Mouse (Mus musculus): ENCODE measurements at regions not wholly inside any gene's neighbourhood (a gene's known extent, or its start where the extent isn't known, plus 50 kb on each side); places are given as distances from the start of the nearest gene placed in this dataset.

DNA sequence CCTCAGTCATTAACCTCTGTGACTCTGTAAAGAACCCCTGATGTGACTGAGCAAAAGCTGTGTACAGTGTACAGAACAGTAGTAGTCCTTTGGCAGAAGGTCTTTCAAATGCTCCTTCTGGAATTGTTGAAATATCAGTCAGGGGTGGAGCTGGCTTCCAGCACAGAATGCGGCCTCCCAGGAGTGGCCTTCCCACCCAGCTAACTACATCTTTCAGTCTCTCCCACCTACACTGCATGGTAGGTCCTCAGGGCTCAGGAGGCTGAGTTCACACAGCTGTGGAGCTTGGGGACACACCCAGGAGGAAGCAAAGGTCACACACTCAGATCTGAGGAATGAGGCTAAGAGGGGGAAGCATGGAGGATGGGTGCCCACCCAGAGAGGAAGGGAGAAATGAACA is 495.3 kb downstream of the Ccdc171 start:
- no peaks in the 10 kb centered on the region for H3K9me3 ChIP-seq (replicated peaks)
- peaks cover 5% of the 10 kb centered on the region for H3K4me1 ChIP-seq
- H3K36me3 ChIP-seq, result no peaks in the 10 kb centered on the region
- no peak overlapping the region for H3K27ac ChIP-seq (replicated peaks)
- no peaks in the 10 kb centered on the region for H3K27me3 ChIP-seq (ENCODE audit: low read depth, poor library complexity, severe bottlenecking)
- 68% methylated on average over 1 of the region's 1 CpGs for WGBS
- no peak for DNase-seq (ENCODE audit: low spot score)
- H3K4me3 ChIP-seq, result no peak overlapping the region

GRCm38 (mm10) chr4:84022323-84022722 is 497.0 kb downstream of the Ccdc171 start:
- Histone ChIP-seq H3K4me3 (no peak overlapping the region), H3K27me3 (ENCODE audit: low read depth, poor library complexity, severe bottlenecking) (no peaks in the 10 kb centered on the region), H3K9me3 (replicated peaks) (no peaks in the 10 kb centered on the region), H3K4me1 (peaks cover 7% of the 10 kb centered on the region), H3K27ac (replicated peaks) (no peak overlapping the region), H3K36me3 (no peaks in the 10 kb centered on the region)
- no peak for DNase-seq (ENCODE audit: low spot score)
- 90% methylated on average over 7 of the region's 7 CpGs for WGBS

- no peak overlapping the region for H3K4me3 ChIP-seq
- H3K27me3 ChIP-seq (ENCODE audit: low read depth, poor library complexity, severe bottlenecking), result peaks cover 7% of the 10 kb centered on the region
- peaks cover 16% of the 10 kb centered on the region for H3K4me1 ChIP-seq
- DNase-seq (ENCODE audit: low spot score), result no peak
- no peaks in the 10 kb centered on the region for H3K9me3 ChIP-seq (replicated peaks)
- 88% methylated on average over 8 of the region's 8 CpGs for WGBS
- no peak overlapping the region for H3K27ac ChIP-seq (replicated peaks)
- H3K36me3 ChIP-seq, result no peaks in the 10 kb centered on the region
Observed at GRCm38 (mm10) chr4:84026144-84026543, 500.8 kb downstream of the Ccdc171 start.

GRCm38 (mm10) chr4:84028120-84028519 is 502.8 kb downstream of the Ccdc171 start:
- Histone ChIP-seq H3K36me3 (no peaks in the 10 kb centered on the region), H3K9me3 (replicated peaks) (no peaks in the 10 kb centered on the region), H3K4me1 (peaks cover 30% of the 10 kb centered on the region), H3K27me3 (ENCODE audit: low read depth, poor library complexity, severe bottlenecking) (peaks cover 7% of the 10 kb centered on the region), H3K27ac (replicated peaks) (no peak overlapping the region), H3K4me3 (no peak overlapping the region)
- 33% methylated on average over 5 of the region's 5 CpGs for WGBS
- peak; percentile 30 for DNase-seq (ENCODE audit: low spot score)

DNA sequence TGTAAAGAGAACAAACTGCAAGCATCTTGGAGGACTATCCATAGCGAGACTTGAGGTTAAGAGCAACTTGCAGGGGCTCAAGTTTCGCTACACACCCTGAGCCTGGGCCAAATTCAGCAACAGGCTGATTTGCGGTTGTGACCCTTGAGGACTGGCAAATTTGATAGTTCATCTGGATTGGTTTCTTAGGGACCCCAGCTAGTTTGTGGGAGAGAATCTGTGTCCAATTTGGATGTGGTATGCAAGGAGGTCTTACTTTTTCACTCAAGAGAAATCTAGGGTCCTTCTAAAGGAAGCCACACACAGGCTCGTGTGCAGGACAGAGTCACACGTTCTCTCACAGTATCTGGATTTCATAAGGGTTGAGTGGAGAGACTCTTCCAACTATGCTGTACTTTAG is 505.6 kb downstream of the Ccdc171 start:
- Histone ChIP-seq H3K9me3 (replicated peaks) (no peaks in the 10 kb centered on the region), H3K4me1 (peaks cover 32% of the 10 kb centered on the region), H3K36me3 (no peaks in the 10 kb centered on the region), H3K4me3 (no peak overlapping the region), H3K27ac (replicated peaks) (no peak overlapping the region), H3K27me3 (ENCODE audit: low read depth, poor library complexity, severe bottlenecking) (peaks cover 7% of the 10 kb centered on the region)
- 91% methylated on average over 5 of the region's 5 CpGs for WGBS
- no peak for DNase-seq (ENCODE audit: low spot score)

DNA sequence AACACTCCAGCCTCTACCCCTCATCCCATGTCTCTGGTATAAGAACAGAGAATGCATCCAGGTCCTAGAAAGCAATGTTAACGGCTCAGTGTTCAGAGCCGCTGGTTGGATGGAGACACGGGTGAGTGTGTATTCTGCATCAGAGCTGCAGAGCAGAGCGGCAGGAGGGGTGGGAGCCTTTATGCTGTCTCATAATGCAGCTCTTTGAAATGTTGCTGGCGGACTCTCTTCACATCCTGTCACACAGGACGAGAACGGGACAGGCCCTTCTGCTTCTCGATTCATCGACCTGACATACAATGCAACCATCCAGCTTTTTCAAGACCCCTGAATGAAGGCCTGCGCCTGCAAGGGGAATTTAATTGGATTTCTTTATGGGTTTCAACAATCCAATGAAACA is 507.2 kb downstream of the Ccdc171 start:
- peak; percentile 22 for DNase-seq (ENCODE audit: low spot score)
- H3K27ac ChIP-seq (replicated peaks), result 0 out of 2 replicates have a peak overlapping the region, but pooled peaks have one; percentile 28
- WGBS, result 59% methylated on average over 10 of the region's 10 CpGs

DNA sequence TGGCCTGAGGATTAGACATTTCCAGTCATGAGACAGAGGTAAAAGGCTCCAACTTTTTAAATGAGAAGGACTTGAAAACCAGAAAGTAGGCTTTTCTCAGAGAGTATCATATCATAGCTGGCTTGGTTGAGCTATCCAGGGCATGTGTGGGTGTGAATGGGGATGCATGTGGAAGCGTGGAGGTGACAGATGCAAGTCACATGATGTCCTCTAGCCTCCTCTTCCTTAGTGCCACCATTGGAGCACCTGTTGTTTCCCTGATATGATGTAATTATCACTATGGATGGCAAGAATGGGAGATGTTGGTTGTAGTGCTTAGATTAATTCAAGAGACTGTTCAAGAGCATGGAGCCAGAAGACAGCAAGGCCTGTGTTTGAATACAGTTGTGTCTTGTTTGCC is 510.0 kb downstream of the Ccdc171 start:
- Histone ChIP-seq H3K9me3 (replicated peaks) (no peaks in the 10 kb centered on the region), H3K4me1 (peaks cover 16% of the 10 kb centered on the region), H3K27ac (replicated peaks) (no peak overlapping the region), H3K27me3 (ENCODE audit: low read depth, poor library complexity, severe bottlenecking) (no peaks in the 10 kb centered on the region; the same call in 1 of the 2 replicates), H3K4me3 (no peak overlapping the region), H3K36me3 (no peaks in the 10 kb centered on the region)
- 94% methylated on average over 1 of the region's 1 CpGs for WGBS
- DNase-seq (ENCODE audit: low spot score), result no peak

More for the DNA sequence above, 507.2 kb downstream of the Ccdc171 start:
- H3K27me3 ChIP-seq (ENCODE audit: low read depth, poor library complexity, severe bottlenecking), result peaks cover 7% of the 10 kb centered on the region
- no peaks in the 10 kb centered on the region for H3K36me3 ChIP-seq
- peaks cover 29% of the 10 kb centered on the region for H3K4me1 ChIP-seq
- no peaks in the 10 kb centered on the region for H3K9me3 ChIP-seq (replicated peaks)
- no peak overlapping the region for H3K4me3 ChIP-seq

DNA sequence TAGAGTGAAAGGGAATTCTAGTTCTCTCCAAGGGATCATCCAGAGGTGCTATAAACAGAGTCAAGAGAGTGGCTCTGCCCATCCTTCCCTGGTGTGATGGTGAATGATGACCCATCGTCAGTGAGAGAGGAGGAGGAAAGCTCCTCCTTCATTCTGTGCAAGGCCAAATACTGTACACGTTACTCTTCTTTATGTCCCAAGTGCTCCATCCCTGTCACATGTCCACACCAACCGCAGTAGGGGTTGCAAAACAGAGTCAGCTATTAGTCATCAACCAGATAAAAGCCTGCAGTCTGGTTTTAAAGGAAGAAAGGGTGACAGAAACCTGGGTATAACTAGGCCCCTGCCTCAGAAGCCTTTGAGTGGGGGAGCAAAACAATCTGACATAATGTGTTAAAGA is 512.2 kb downstream of the Ccdc171 start:
- 90% methylated on average over 3 of the region's 3 CpGs for WGBS
- no peak for DNase-seq (ENCODE audit: low spot score)
- H3K4me3 ChIP-seq, result no peak overlapping the region

GRCm38 (mm10) chr4:84050243-84050642 is 524.9 kb downstream of the Ccdc171 start:
- H3K36me3 ChIP-seq, result no peaks in the 10 kb centered on the region
- no peak overlapping the region for H3K4me3 ChIP-seq
- no peak overlapping the region for H3K27ac ChIP-seq (replicated peaks)
- H3K4me1 ChIP-seq, result no peaks in the 10 kb centered on the region
- no peaks in the 10 kb centered on the region for H3K27me3 ChIP-seq (ENCODE audit: low read depth, poor library complexity, severe bottlenecking)
- H3K9me3 ChIP-seq (replicated peaks), result no peaks in the 10 kb centered on the region
- 97% methylated on average over 6 of the region's 6 CpGs for WGBS
- no peak for DNase-seq (ENCODE audit: low spot score)

More for the DNA sequence above, 512.2 kb downstream of the Ccdc171 start:
- Histone ChIP-seq H3K27me3 (ENCODE audit: low read depth, poor library complexity, severe bottlenecking) (no peaks in the 10 kb centered on the region), H3K4me1 (peaks cover 8% of the 10 kb centered on the region), H3K9me3 (replicated peaks) (peaks cover 4% of the 10 kb centered on the region; the same call in 1 of the 2 replicates), H3K36me3 (no peaks in the 10 kb centered on the region), H3K27ac (replicated peaks) (no peak overlapping the region)

DNA sequence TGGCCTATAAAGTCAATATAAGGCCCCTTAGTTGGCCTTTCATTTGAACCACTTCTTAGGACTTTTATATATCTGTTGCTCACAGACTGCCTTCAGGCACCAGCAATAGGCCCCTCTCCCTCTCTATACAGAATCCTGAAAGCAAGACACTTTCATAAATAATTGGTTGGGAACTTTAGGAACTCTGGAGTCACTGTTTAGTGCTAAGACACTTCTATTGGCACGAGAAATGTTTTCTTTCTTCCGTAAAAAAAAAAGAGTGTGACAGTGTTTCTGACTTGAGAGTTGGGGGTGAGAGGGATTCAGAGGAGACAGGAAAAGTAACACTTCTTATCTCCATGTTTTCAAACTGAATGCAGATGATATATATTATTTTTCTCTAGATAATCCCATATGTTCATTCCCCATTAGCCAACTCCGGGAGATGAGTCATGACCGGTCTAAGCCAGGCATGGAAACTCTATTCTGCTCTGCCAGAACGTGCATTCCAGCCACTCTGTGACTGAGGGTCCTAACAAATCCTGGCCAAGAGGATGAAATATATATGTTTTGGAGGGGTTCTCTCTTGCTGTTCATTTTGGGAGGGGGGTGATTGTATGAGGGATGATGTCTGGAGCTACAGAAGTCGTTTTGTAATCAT is 531.6 kb downstream of the Ccdc171 start:
- H3K9me3 ChIP-seq (replicated peaks), result no peaks in the 10 kb centered on the region
- 90% methylated on average over 6 of the region's 6 CpGs for WGBS
- peaks cover 10% of the 10 kb centered on the region; the same call in 1 of the 2 replicates for H3K27me3 ChIP-seq (ENCODE audit: low read depth, poor library complexity, severe bottlenecking)
- no peak overlapping the region for H3K4me3 ChIP-seq
- no peaks in the 10 kb centered on the region for H3K36me3 ChIP-seq
- no peak overlapping the region for H3K27ac ChIP-seq (replicated peaks)
- DNase-seq (ENCODE audit: low spot score), result no peak
- H3K4me1 ChIP-seq, result no peaks in the 10 kb centered on the region

DNA sequence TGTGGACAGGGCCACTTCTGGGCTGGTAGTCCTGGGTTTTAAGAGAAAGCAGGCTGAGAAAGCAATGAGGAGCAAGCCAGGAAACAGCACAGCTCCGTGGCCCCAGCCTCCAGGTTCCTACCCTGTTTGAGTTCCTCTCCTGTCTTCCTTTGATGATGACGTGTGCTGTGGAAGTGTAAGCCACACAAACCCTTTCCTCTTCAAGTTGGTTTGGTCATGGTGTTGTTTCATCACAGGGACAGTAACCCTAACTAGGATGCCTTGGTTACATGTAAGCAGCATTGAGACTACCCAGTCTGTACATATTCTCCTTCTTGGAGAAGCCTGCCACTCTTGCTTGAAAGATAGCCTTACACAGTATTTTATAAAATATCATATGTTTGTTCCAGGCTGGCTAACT is 534.8 kb downstream of the Ccdc171 start:
- Histone ChIP-seq H3K9me3 (replicated peaks) (no peaks in the 10 kb centered on the region), H3K4me1 (peaks cover 11% of the 10 kb centered on the region; the same call in 1 of the 2 replicates), H3K4me3 (no peak overlapping the region), H3K27ac (replicated peaks) (no peak overlapping the region), H3K27me3 (ENCODE audit: low read depth, poor library complexity, severe bottlenecking) (peaks cover 35% of the 10 kb centered on the region), H3K36me3 (no peaks in the 10 kb centered on the region)
- WGBS, result 82% methylated on average over 2 of the region's 2 CpGs
- no peak for DNase-seq (ENCODE audit: low spot score)

DNA sequence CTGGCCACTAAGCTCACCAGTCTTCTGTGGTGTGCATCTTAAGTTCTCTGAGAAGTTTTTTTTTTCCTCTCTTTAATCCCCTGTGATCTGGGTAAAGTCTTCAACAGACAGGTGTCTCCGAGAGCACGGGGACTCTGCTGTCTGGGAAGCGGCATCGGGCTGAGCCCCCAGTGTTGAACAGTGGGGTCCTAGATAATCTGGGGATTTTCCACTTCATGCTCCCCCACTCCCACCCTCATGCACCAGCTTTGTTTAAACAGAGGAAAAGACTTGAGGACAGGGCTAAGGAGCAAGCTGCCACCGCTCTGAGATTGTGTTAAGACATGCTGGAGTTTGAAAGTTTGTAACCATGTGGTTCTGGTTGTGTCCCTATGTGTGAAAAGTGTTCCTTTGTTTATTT is 538.4 kb downstream of the Ccdc171 start:
- H3K9me3 ChIP-seq (replicated peaks), result no peaks in the 10 kb centered on the region
- H3K4me1 ChIP-seq, result peaks cover 19% of the 10 kb centered on the region; the same call in 1 of the 2 replicates
- H3K27ac ChIP-seq (replicated peaks), result no peak overlapping the region
- H3K27me3 ChIP-seq (ENCODE audit: low read depth, poor library complexity, severe bottlenecking), result peaks cover 43% of the 10 kb centered on the region
- H3K4me3 ChIP-seq, result no peak overlapping the region
- 44% methylated on average over 5 of the region's 5 CpGs for WGBS
- no peak for DNase-seq (ENCODE audit: low spot score)
- H3K36me3 ChIP-seq, result no peaks in the 10 kb centered on the region

- Histone ChIP-seq H3K4me1 (peaks cover 28% of the 10 kb centered on the region), H3K9me3 (replicated peaks) (no peaks in the 10 kb centered on the region), H3K36me3 (no peaks in the 10 kb centered on the region), H3K27me3 (ENCODE audit: low read depth, poor library complexity, severe bottlenecking) (peaks cover 43% of the 10 kb centered on the region), H3K27ac (replicated peaks) (no peak overlapping the region), H3K4me3 (no peak overlapping the region)
- DNase-seq (ENCODE audit: low spot score), result peak; percentile 79
- 25% methylated on average over 15 of the region's 15 CpGs for WGBS
Observed at GRCm38 (mm10) chr4:84064614-84065456, 539.5 kb downstream of the Ccdc171 start.

All from midbrain, embryonic 10.5 days (tissue).